Mouse (Mus musculus) stomach, embryonic 15.5 days (tissue): ENCODE results near the gene Fbxo42. TPM values are rescaled to one million over a fixed set of nuclear protein-coding genes. Genes with fewer than 3 reads are reported as not detected.
A peak's percentile ranks its signal among the peaks of the same experiment; 100 is the strongest.
"Not testable (repeated sequence)": the region's sequence is repeated elsewhere in the genome, so short reads cannot be mapped to it uniquely, and the experiment has no call there.

ENCODE experiments used
- ATAC-seq: fragments of 200-750 bp; cut with Nextera tagmentation; 2 replicates; pipeline ENCODE4 v1.8.0; 2017; ENCODE audit warnings: low read depth, moderate number of reproducible peaks, moderate TSS enrichment; ENCODE audit not compliant: insufficient read depth, low FRiP score
- H3K27ac ChIP-seq: fragments of 300-500 bp; sonication (generic); 2 replicates; pipeline ENCODE4 v1.5.1; 2015; ENCODE audit warnings: mild to moderate bottlenecking, inconsistent platforms
- H3K27me3 ChIP-seq: fragments of 300-500 bp; sonication (generic); replicated peaks from 2 replicates; pipeline ENCODE4 v1.6.1; 2015; ENCODE audit warnings: inconsistent platforms
- H3K36me3 ChIP-seq: fragments of 300-500 bp; sonication (generic); 2 replicates; pipeline ENCODE4 v1.6.1; 2015; ENCODE audit warnings: inconsistent platforms
- H3K4me1 ChIP-seq: fragments of 300-500 bp; sonication (generic); 2 replicates; pipeline ENCODE4 v1.6.1; 2015; ENCODE audit warnings: inconsistent platforms
- H3K4me2 ChIP-seq: fragments of 300-500 bp; sonication (generic); 2 replicates; pipeline ENCODE4 v1.6.1; 2015; ENCODE audit warnings: mild to moderate bottlenecking, inconsistent platforms
- H3K4me3 ChIP-seq: fragments of 300-500 bp; sonication (generic); replicated peaks from 2 replicates; pipeline ENCODE4 v1.5.1; 2015; ENCODE audit warnings: inconsistent platforms
- H3K9ac ChIP-seq: fragments of 300-500 bp; sonication (generic); 2 replicates; pipeline ENCODE4 v1.6.1; 2015; ENCODE audit warnings: inconsistent platforms
- H3K9me3 ChIP-seq: fragments of 300-500 bp; sonication (generic); 2 replicates; pipeline ENCODE4 v1.6.1; 2016; ENCODE audit warnings: inconsistent platforms
- WGBS: fragments of 180-500 bp; shearing (Covaris S2); methylation state at CpG from one replicate; pipeline ENCODE4 v1.1.7; 2015; 5-methylcytosine and 5-hydroxymethylcytosine counted together
- polyA plus RNA-seq: library from polyadenylated mRNA; unstranded; fragments of >200 nt; fragmentation: Nextera tagmentation; extraction: Ambion mirVana; gene quantifications from 2 replicates; pipeline ENCODE4 v1.2.1, GENCODE M21; 2015

Gene Fbxo42
- polyA plus RNA-seq, 1 experiment from 2014 or later: 21.4 TPM

- 79% methylated on average over 7 of the region's 7 CpGs for WGBS
- Histone ChIP-seq H3K4me1 (0 out of 2 replicates have a peak, but pooled peaks cover 4% of the 10 kb centered on the region), H3K9ac (no peak overlapping the region), H3K9me3 (no peaks in the 10 kb centered on the region), H3K4me3 (no peak overlapping the region), H3K36me3 (peaks cover 7% of the 10 kb centered on the region), H3K27ac (no peak overlapping the region), H3K27me3 (no peaks in the 10 kb centered on the region), H3K4me2 (no peak overlapping the region)
- ATAC-seq: no peak
These were observed 25.1 kb upstream of the Fbxo42 start for GRCm38 (mm10) chr4:141122663-141123062.

- H3K9me3 ChIP-seq: no peaks in the 10 kb centered on the region
- ATAC-seq: no peak
- H3K36me3 ChIP-seq: peaks cover 3% of the 10 kb centered on the region
- H3K9ac ChIP-seq: no peak overlapping the region
- no peak overlapping the region for H3K4me2 ChIP-seq
- no peak overlapping the region for H3K4me3 ChIP-seq
- no peaks in the 10 kb centered on the region for H3K27me3 ChIP-seq
- WGBS: 30% methylated on average over 1 of the region's 1 CpGs
- H3K4me1 ChIP-seq: 0 out of 2 replicates have a peak, but pooled peaks cover 4% of the 10 kb centered on the region
- H3K27ac ChIP-seq: no peak overlapping the region
These were observed 24.6 kb upstream of the Fbxo42 start for GRCm38 (mm10) chr4:141123065-141123464.

GRCm38 (mm10) chr4:141129190-141129710 lies 18.5 kb upstream of the Fbxo42 start:
- ATAC-seq: peak; percentile 56; the same call in 1 of the 2 replicates
- H3K4me1 ChIP-seq: peaks cover 45% of the 10 kb centered on the region

GRCm38 (mm10) chr4:141130704-141131342 lies 16.9 kb upstream of the Fbxo42 start:
- Histone ChIP-seq H3K4me2 (peak overlapping the region; percentile 39), H3K4me3 (no peak overlapping the region), H3K9ac (no peak overlapping the region), H3K27ac (peak overlapping the region; percentile 90), H3K36me3 (no peaks in the 10 kb centered on the region), H3K9me3 (no peaks in the 10 kb centered on the region), H3K4me1 (peaks cover 57% of the 10 kb centered on the region), H3K27me3 (no peaks in the 10 kb centered on the region)
- WGBS: 62% methylated on average over 6 of the region's 6 CpGs
- ATAC-seq: peak; percentile 5; the same call in 1 of the 2 replicates

More at GRCm38 (mm10) chr4:141129190-141129710, 18.5 kb upstream of the Fbxo42 start:
- WGBS: 31% methylated on average over 6 of the region's 6 CpGs
- Histone ChIP-seq H3K27me3 (no peaks in the 10 kb centered on the region), H3K4me3 (no peak overlapping the region), H3K4me2 (no peak overlapping the region), H3K36me3 (no peaks in the 10 kb centered on the region), H3K9me3 (no peaks in the 10 kb centered on the region), H3K27ac (peak overlapping the region; percentile 73), H3K9ac (no peak overlapping the region)

GRCm38 (mm10) chr4:141131531-141132061 lies 16.1 kb upstream of the Fbxo42 start:
- Histone ChIP-seq H3K9me3 (no peaks in the 10 kb centered on the region), H3K4me3 (no peak overlapping the region), H3K27me3 (no peaks in the 10 kb centered on the region), H3K36me3 (no peaks in the 10 kb centered on the region), H3K4me1 (peaks cover 63% of the 10 kb centered on the region), H3K9ac (no peak overlapping the region), H3K4me2 (peak overlapping the region; percentile 39), H3K27ac (peak overlapping the region; percentile 90)
- 29% methylated on average over 5 of the region's 5 CpGs for WGBS
- peak; percentile 79 for ATAC-seq

GRCm38 (mm10) chr4:141132191-141132590 lies 15.5 kb upstream of the Fbxo42 start:
- peaks cover 68% of the 10 kb centered on the region for H3K4me1 ChIP-seq
- peak overlapping the region; percentile 39 for H3K4me2 ChIP-seq
- H3K9ac ChIP-seq: no peak overlapping the region
- H3K9me3 ChIP-seq: no peaks in the 10 kb centered on the region
- H3K4me3 ChIP-seq: no peak overlapping the region
- no peaks in the 10 kb centered on the region for H3K36me3 ChIP-seq
- no peaks in the 10 kb centered on the region for H3K27me3 ChIP-seq
- no peak for ATAC-seq
- peak overlapping the region; percentile 90 for H3K27ac ChIP-seq
- WGBS: 42% methylated on average over 8 of the region's 8 CpGs

GRCm38 (mm10) chr4:141133227-141133626 lies 14.5 kb upstream of the Fbxo42 start:
- no peak for ATAC-seq
- 30% methylated on average over 8 of the region's 8 CpGs for WGBS
- Histone ChIP-seq H3K9me3 (no peaks in the 10 kb centered on the region), H3K4me1 (peaks cover 73% of the 10 kb centered on the region), H3K27me3 (no peaks in the 10 kb centered on the region), H3K9ac (no peak overlapping the region), H3K4me2 (no peak overlapping the region; the same call in 1 of the 2 replicates), H3K36me3 (no peaks in the 10 kb centered on the region), H3K27ac (peak overlapping the region; percentile 90), H3K4me3 (no peak overlapping the region)

GRCm38 (mm10) chr4:141134031-141134441 lies 13.7 kb upstream of the Fbxo42 start:
- no peaks in the 10 kb centered on the region for H3K9me3 ChIP-seq
- no peak overlapping the region for H3K4me2 ChIP-seq
- ATAC-seq: no peak
- H3K27ac ChIP-seq: peak overlapping the region; percentile 62
- H3K4me3 ChIP-seq: no peak overlapping the region
- H3K36me3 ChIP-seq: no peaks in the 10 kb centered on the region
- H3K9ac ChIP-seq: no peak overlapping the region
- 50% methylated on average over 8 of the region's 8 CpGs for WGBS
- H3K4me1 ChIP-seq: peaks cover 74% of the 10 kb centered on the region
- no peaks in the 10 kb centered on the region for H3K27me3 ChIP-seq

- Histone ChIP-seq H3K4me2 (peak overlapping the region; percentile 9; the same call in 1 of the 2 replicates), H3K36me3 (no peaks in the 10 kb centered on the region), H3K9ac (no peak overlapping the region), H3K4me1 (peaks cover 66% of the 10 kb centered on the region), H3K4me3 (no peak overlapping the region), H3K27me3 (no peaks in the 10 kb centered on the region), H3K27ac (peak overlapping the region; percentile 62), H3K9me3 (no peaks in the 10 kb centered on the region)
- ATAC-seq: no peak
- WGBS: 65% methylated on average over 20 of the region's 20 CpGs
These were observed 12.8 kb upstream of the Fbxo42 start for GRCm38 (mm10) chr4:141134751-141135530.

GRCm38 (mm10) chr4:141136126-141136525 lies 11.6 kb upstream of the Fbxo42 start:
- Histone ChIP-seq H3K27me3 (no peaks in the 10 kb centered on the region), H3K9me3 (no peaks in the 10 kb centered on the region), H3K4me1 (peaks cover 57% of the 10 kb centered on the region), H3K27ac (0 out of 2 replicates have a peak overlapping the region, but pooled peaks have one; percentile 35), H3K36me3 (no peaks in the 10 kb centered on the region), H3K9ac (no peak overlapping the region), H3K4me3 (no peak overlapping the region), H3K4me2 (no peak overlapping the region)
- no peak for ATAC-seq
- WGBS: 74% methylated on average over 7 of the region's 7 CpGs

- H3K9ac ChIP-seq: not testable (repeated sequence)
- peak overlapping the region; percentile 77; the same call in 1 of the 2 replicates for H3K4me3 ChIP-seq
These were observed 10.0 kb upstream of the Fbxo42 start for GRCm38 (mm10) chr4:141137740-141138139.

More at GRCm38 (mm10) chr4:141137740-141138139, 10.0 kb upstream of the Fbxo42 start:
- H3K4me2 ChIP-seq: peak overlapping the region; percentile 82; the same call in 1 of the 2 replicates
- not testable (repeated sequence) for ATAC-seq, H3K27ac ChIP-seq, H3K27me3 ChIP-seq, H3K9me3 ChIP-seq, H3K36me3 ChIP-seq
- H3K4me1 ChIP-seq: peaks cover 41% of the 10 kb centered on the region
- 53% methylated on average over 3 of the region's 3 CpGs for WGBS
